Mouse (Mus musculus) mouse trophoblast stem cell (cell line): ENCODE results near the gene Sycp2.

ENCODE experiments used
- in situ Hi-C, 2 experiments: fragments of 300-500 bp; cut with MseI, MboI; formaldehyde crosslinking; loops; 2 replicates in 1 of 2; 3 replicates in 1 of 2; pipeline ENCODE4 v1.15.1; 2025

Sycp2 gene

GRCm38 (mm10) chr2:178303453-178304187 is 103.9 kb downstream of the Sycp2 start:
- in situ Hi-C loops: no loop called here
